Mouse (Mus musculus): ENCODE results near the gene Glyr1. TPM values are rescaled to one million over a fixed set of nuclear protein-coding genes. Genes with fewer than 3 reads are reported as not detected.

Gene Glyr1
- total RNA-seq (2021), result 10 to 100 TPM; 28.9 to 32.3 TPM
- long read RNA-seq, experiment 1, transcript Glyr1-201 (16 exons, 3,280 nt), result minor isoform, 22 of 73 reads
- long read RNA-seq, experiment 1, transcript Glyr1-202 (16 exons, 3,292 nt), result major isoform, 34 of 73 reads
- long read RNA-seq, experiment 1, partial matches to known transcripts, result 5 of 73 reads
- long read RNA-seq, experiment 1, other reads (novel, unspliced or antisense), result 12 of 73 reads
- long read RNA-seq, experiment 2, transcript Glyr1-202 (16 exons, 3,292 nt), result major isoform, 31 of 67 reads
- long read RNA-seq, experiment 2, transcript Glyr1-201 (16 exons, 3,280 nt), result minor isoform, 24 of 67 reads
- long read RNA-seq, experiment 2, partial matches to known transcripts, result 4 of 67 reads
- long read RNA-seq, experiment 2, other reads (novel, unspliced or antisense), result 8 of 67 reads

- DNase-seq (ENCODE audit: low spot score), result peak; percentile 99
Measured at GRCm38 (mm10) chr16:5049774-5050234, at the start of gene Glyr1, which contains the start of gene Ubn1. Glyr1 (minus strand) TSS chr16:5049863. Ubn1 (plus strand) TSS chr16:5050057.

- no peak for DNase-seq (ENCODE audit: low spot score)
Measured at GRCm38 (mm10) chr16:5096504-5096903, 46.8 kb upstream of the Glyr1 start.

GRCm38 (mm10) chr16:5093285-5093684 is 43.6 kb upstream of the Glyr1 start:
- no peak for DNase-seq (ENCODE audit: low spot score)

- no peak for DNase-seq (ENCODE audit: low spot score)
Measured at GRCm38 (mm10) chr16:5089021-5089420, 39.4 kb upstream of the Glyr1 start.

- DNase-seq (ENCODE audit: low spot score), result no peak
Measured at GRCm38 (mm10) chr16:5086179-5086578, 36.5 kb upstream of the Glyr1 start.

GRCm38 (mm10) chr16:5085196-5085595 is 35.5 kb upstream of the Glyr1 start:
- no peak for DNase-seq (ENCODE audit: low spot score)

- DNase-seq (ENCODE audit: low spot score), result no peak
Measured at GRCm38 (mm10) chr16:5074341-5074740, 24.7 kb upstream of the Glyr1 start.

- no peak for DNase-seq (ENCODE audit: low spot score)
Measured at GRCm38 (mm10) chr16:5071974-5072373, 22.3 kb upstream of the Glyr1 start.

- peak; percentile 47 for DNase-seq (ENCODE audit: low spot score)
Measured at GRCm38 (mm10) chr16:5070321-5070720, 20.7 kb upstream of the Glyr1 start.

GRCm38 (mm10) chr16:5063472-5063871 is 13.8 kb upstream of the Glyr1 start:
- DNase-seq (ENCODE audit: low spot score), result no peak

- no peak for DNase-seq (ENCODE audit: low spot score)
Measured at GRCm38 (mm10) chr16:5058114-5058513, 8.5 kb upstream of the Glyr1 start.

GRCm38 (mm10) chr16:5050251-5051110 is 818 bp upstream of the Glyr1 start:
- peak; percentile 76 for DNase-seq (ENCODE audit: low spot score)

- no peak for DNase-seq (ENCODE audit: low spot score)
Measured at GRCm38 (mm10) chr16:5049182-5049773, 385 bp downstream of the Glyr1 start.

- no peak for DNase-seq (ENCODE audit: low spot score)
Measured at GRCm38 (mm10) chr16:5045322-5045721, 4.3 kb downstream of the Glyr1 start.

GRCm38 (mm10) chr16:5036649-5037234 is 12.9 kb downstream of the Glyr1 start:
- DNase-seq (ENCODE audit: low spot score), result no peak

GRCm38 (mm10) chr16:5035591-5035990 is 14.1 kb downstream of the Glyr1 start:
- no peak for DNase-seq (ENCODE audit: low spot score)

GRCm38 (mm10) chr16:5029847-5030246 is 19.8 kb downstream of the Glyr1 start:
- no peak for DNase-seq (ENCODE audit: low spot score)

- no peak for DNase-seq (ENCODE audit: low spot score)
Measured at GRCm38 (mm10) chr16:5024021-5024420, 25.6 kb downstream of the Glyr1 start.

GRCm38 (mm10) chr16:5014578-5014977 is 35.1 kb downstream of the Glyr1 start:
- DNase-seq (ENCODE audit: low spot score), result no peak

GRCm38 (mm10) chr16:5013054-5013838 is 36.4 kb downstream of the Glyr1 start, which contains the start of gene Rogdi:
Rogdi (minus strand) TSS chr16:5013553.
- peak; percentile 98 for DNase-seq (ENCODE audit: low spot score)

Data from gastrocnemius, adult 18-20 months (tissue).